Mouse (Mus musculus): ENCODE measurements around the gene Ncoa3. TPM values are rescaled to one million over a fixed set of nuclear protein-coding genes. Genes with fewer than 3 reads are reported as not detected.

The Ncoa3 gene
- total and polyA plus RNA-seq, 2 experiments from 2014 or later: 5.8 to 48.7 TPM

GRCm38 (mm10) chr2:166062008-166062407 is 69.6 kb downstream of the Ncoa3 start:
- Histone ChIP-seq H3K4me2 (ENCODE audit: low read depth, low read length) (no peak overlapping the region), H3K4me1 (ENCODE audit: control insufficient read depth, insufficient read depth) (no peaks in the 10 kb centered on the region), H3K4me3 (ENCODE audit: low read depth, low read length) (no peak overlapping the region), H3K9me3 (replicated peaks; ENCODE audit: control insufficient read depth, low read length) (no peaks in the 10 kb centered on the region), H3K36me3 (replicated peaks; ENCODE audit: control insufficient read depth, insufficient read depth, low read length) (peaks cover 88% of the 10 kb centered on the region), H3K27me3 (ENCODE audit: control insufficient read depth, insufficient read depth, low read length) (no peaks in the 10 kb centered on the region), H3K27ac (ENCODE audit: low read depth) (no peak overlapping the region), H3K9ac (replicated peaks; ENCODE audit: low read depth, low read length) (no peak overlapping the region)
- WGBS: 69% methylated on average over 1 of the region's 1 CpGs
- TF ChIP-seq CTCF (IDR thresholded peaks at IDR 0.05; ENCODE audit: low read depth) (no peak), EP300 (IDR thresholded peaks at IDR 0.05; ENCODE audit: low read depth) (no peak)
- DNase-seq (ENCODE audit: low spot score) (no peak), ATAC-seq (ENCODE audit: insufficient read depth, low read depth) (no peak)

GRCm38 (mm10) chr2:166062431-166062830 is 70.0 kb downstream of the Ncoa3 start:
- Histone ChIP-seq H3K27ac (ENCODE audit: low read depth) (no peak overlapping the region), H3K27me3 (ENCODE audit: control insufficient read depth, insufficient read depth, low read length) (no peaks in the 10 kb centered on the region), H3K9me3 (replicated peaks; ENCODE audit: control insufficient read depth, low read length) (no peaks in the 10 kb centered on the region), H3K9ac (replicated peaks; ENCODE audit: low read depth, low read length) (no peak overlapping the region), H3K36me3 (replicated peaks; ENCODE audit: control insufficient read depth, insufficient read depth, low read length) (peaks cover 88% of the 10 kb centered on the region), H3K4me2 (ENCODE audit: low read depth, low read length) (no peak overlapping the region), H3K4me3 (ENCODE audit: low read depth, low read length) (no peak overlapping the region), H3K4me1 (ENCODE audit: control insufficient read depth, insufficient read depth) (no peaks in the 10 kb centered on the region)
- DNase-seq (ENCODE audit: low spot score): no peak
- 89% methylated on average over 8 of the region's 8 CpGs for WGBS
- no peak for ATAC-seq (ENCODE audit: insufficient read depth, low read depth)
- no peak for TF ChIP-seq EP300 (IDR thresholded peaks at IDR 0.05; ENCODE audit: low read depth)
- TF ChIP-seq CTCF (IDR thresholded peaks at IDR 0.05; ENCODE audit: low read depth): no peak

GRCm38 (mm10) chr2:166066434-166066833 is 74.0 kb downstream of the Ncoa3 start:
- Histone ChIP-seq H3K27me3 (ENCODE audit: control insufficient read depth, insufficient read depth, low read length) (no peaks in the 10 kb centered on the region), H3K9me3 (replicated peaks; ENCODE audit: control insufficient read depth, low read length) (no peaks in the 10 kb centered on the region), H3K4me2 (ENCODE audit: low read depth, low read length) (no peak overlapping the region), H3K27ac (ENCODE audit: low read depth) (no peak overlapping the region), H3K9ac (replicated peaks; ENCODE audit: low read depth, low read length) (no peak overlapping the region), H3K36me3 (replicated peaks; ENCODE audit: control insufficient read depth, insufficient read depth, low read length) (peaks cover 91% of the 10 kb centered on the region), H3K4me3 (ENCODE audit: low read depth, low read length) (no peak overlapping the region), H3K4me1 (ENCODE audit: control insufficient read depth, insufficient read depth) (no peaks in the 10 kb centered on the region)
- 85% methylated on average over 4 of the region's 4 CpGs for WGBS
- TF ChIP-seq CTCF (IDR thresholded peaks at IDR 0.05; ENCODE audit: low read depth) (no peak), EP300 (IDR thresholded peaks at IDR 0.05; ENCODE audit: low read depth) (no peak)
- ATAC-seq (ENCODE audit: insufficient read depth, low read depth) (no peak), DNase-seq (ENCODE audit: low spot score) (no peak)

GRCm38 (mm10) chr2:166068261-166068660 is 75.8 kb downstream of the Ncoa3 start:
- no peak overlapping the region for H3K4me2 ChIP-seq (ENCODE audit: low read depth, low read length)
- no peaks in the 10 kb centered on the region for H3K9me3 ChIP-seq (replicated peaks; ENCODE audit: control insufficient read depth, low read length)
- no peak overlapping the region for H3K4me3 ChIP-seq (ENCODE audit: low read depth, low read length)
- DNase-seq (ENCODE audit: low spot score) (no peak), ATAC-seq (ENCODE audit: insufficient read depth, low read depth) (no peak)
- no peaks in the 10 kb centered on the region for H3K27me3 ChIP-seq (ENCODE audit: control insufficient read depth, insufficient read depth, low read length)
- peaks cover 83% of the 10 kb centered on the region for H3K36me3 ChIP-seq (replicated peaks; ENCODE audit: control insufficient read depth, insufficient read depth, low read length)
- no peaks in the 10 kb centered on the region for H3K4me1 ChIP-seq (ENCODE audit: control insufficient read depth, insufficient read depth)
- no peak overlapping the region for H3K9ac ChIP-seq (replicated peaks; ENCODE audit: low read depth, low read length)
- WGBS: 76% methylated on average over 9 of the region's 9 CpGs
- no peak overlapping the region for H3K27ac ChIP-seq (ENCODE audit: low read depth)
- no peak for TF ChIP-seq CTCF (IDR thresholded peaks at IDR 0.05; ENCODE audit: low read depth)
- no peak for TF ChIP-seq EP300 (IDR thresholded peaks at IDR 0.05; ENCODE audit: low read depth)

- no peak for TF ChIP-seq EP300 (IDR thresholded peaks at IDR 0.05; ENCODE audit: low read depth)
- TF ChIP-seq CTCF (IDR thresholded peaks at IDR 0.05; ENCODE audit: low read depth): no peak
- Histone ChIP-seq H3K27me3 (ENCODE audit: control insufficient read depth, insufficient read depth, low read length) (no peaks in the 10 kb centered on the region), H3K4me3 (ENCODE audit: low read depth, low read length) (no peak overlapping the region), H3K9me3 (replicated peaks; ENCODE audit: control insufficient read depth, low read length) (no peaks in the 10 kb centered on the region), H3K36me3 (replicated peaks; ENCODE audit: control insufficient read depth, insufficient read depth, low read length) (peaks cover 87% of the 10 kb centered on the region), H3K27ac (ENCODE audit: low read depth) (no peak overlapping the region), H3K9ac (replicated peaks; ENCODE audit: low read depth, low read length) (no peak overlapping the region), H3K4me2 (ENCODE audit: low read depth, low read length) (no peak overlapping the region), H3K4me1 (ENCODE audit: control insufficient read depth, insufficient read depth) (no peaks in the 10 kb centered on the region)
- 67% methylated on average over 5 of the region's 5 CpGs for WGBS
- DNase-seq (ENCODE audit: low spot score): no peak
- no peak for ATAC-seq (ENCODE audit: insufficient read depth, low read depth)
Measured at GRCm38 (mm10) chr2:166069164-166069563, 76.7 kb downstream of the Ncoa3 start.

GRCm38 (mm10) chr2:166069738-166070137 is 77.3 kb downstream of the Ncoa3 start:
- H3K4me3 ChIP-seq (ENCODE audit: low read depth, low read length): no peak overlapping the region
- no peak overlapping the region for H3K9ac ChIP-seq (replicated peaks; ENCODE audit: low read depth, low read length)
- H3K4me2 ChIP-seq (ENCODE audit: low read depth, low read length): no peak overlapping the region
- H3K36me3 ChIP-seq (replicated peaks; ENCODE audit: control insufficient read depth, insufficient read depth, low read length): peaks cover 85% of the 10 kb centered on the region
- ATAC-seq (ENCODE audit: insufficient read depth, low read depth) (no peak), DNase-seq (ENCODE audit: low spot score) (no peak)
- no peaks in the 10 kb centered on the region for H3K9me3 ChIP-seq (replicated peaks; ENCODE audit: control insufficient read depth, low read length)
- H3K4me1 ChIP-seq (ENCODE audit: control insufficient read depth, insufficient read depth): no peaks in the 10 kb centered on the region
- TF ChIP-seq EP300 (IDR thresholded peaks at IDR 0.05; ENCODE audit: low read depth) (no peak), CTCF (IDR thresholded peaks at IDR 0.05; ENCODE audit: low read depth) (no peak)
- no peaks in the 10 kb centered on the region for H3K27me3 ChIP-seq (ENCODE audit: control insufficient read depth, insufficient read depth, low read length)
- H3K27ac ChIP-seq (ENCODE audit: low read depth): no peak overlapping the region
- 78% methylated on average over 7 of the region's 7 CpGs for WGBS
